Mouse (Mus musculus) cerebellum, adult 11-12 months (tissue): ENCODE results near the gene Rcan1.
A peak's percentile ranks its signal among the peaks of the same experiment; 100 is the strongest.
"Not testable (repeated sequence)": the region's sequence is repeated elsewhere in the genome, so short reads cannot be mapped to it uniquely, and the experiment has no call there.

Source experiments
- DNase-seq: peaks from one replicate; pipeline ENCODE4 v3.0.0; 2022

Rcan1 gene

DNA sequence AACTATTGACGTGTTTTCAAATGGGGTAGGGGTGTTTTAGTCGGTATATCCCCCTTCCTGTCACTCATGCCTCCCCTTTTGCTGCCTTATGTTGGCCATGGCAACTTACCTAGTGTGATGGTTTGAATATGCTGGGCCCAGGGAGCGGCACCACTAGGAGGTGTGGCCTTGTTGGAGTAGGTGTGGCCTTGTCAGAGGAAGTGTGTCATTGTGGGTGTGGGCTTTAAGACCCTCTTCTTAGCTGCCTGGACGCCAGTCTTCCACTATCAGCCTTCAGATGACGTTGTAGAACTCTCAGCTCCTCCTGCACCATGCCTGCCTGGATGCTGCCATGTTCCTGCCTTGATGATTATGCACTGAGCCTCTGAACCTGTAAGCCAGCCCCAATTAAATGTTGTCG, at the start of gene Rcan1:
Rcan1 (minus strand) TSS at position 162 of the 400 bp plus-strand sequence.
- DNase-seq = no peak

GRCm38 (mm10) chr16:92519820-92520492, 49.3 kb upstream of the Rcan1 start:
- DNase-seq = no peak

DNA sequence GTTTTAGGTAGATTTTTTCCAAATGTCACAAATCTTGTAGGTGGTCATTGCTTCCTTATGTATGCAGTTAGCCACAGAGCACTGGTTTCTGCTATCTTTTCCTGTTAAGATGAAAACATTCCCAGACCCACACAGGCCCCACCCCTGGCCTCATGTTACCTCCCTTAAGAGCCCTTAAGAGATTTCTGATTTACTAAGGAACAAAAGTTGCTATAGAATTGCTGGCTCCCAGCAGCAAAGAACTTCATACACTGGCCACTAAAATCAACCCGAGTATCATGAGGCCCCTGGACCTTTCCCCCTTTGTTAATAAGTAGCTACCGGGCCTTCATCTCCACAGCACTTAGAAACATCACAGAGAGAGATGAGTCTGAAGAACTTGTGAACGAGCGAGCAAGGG, 48.1 kb upstream of the Rcan1 start:
- DNase-seq = no peak

- DNase-seq = no peak
These were observed 45.5 kb upstream of the Rcan1 start for GRCm38 (mm10) chr16:92516139-92516538.

DNA sequence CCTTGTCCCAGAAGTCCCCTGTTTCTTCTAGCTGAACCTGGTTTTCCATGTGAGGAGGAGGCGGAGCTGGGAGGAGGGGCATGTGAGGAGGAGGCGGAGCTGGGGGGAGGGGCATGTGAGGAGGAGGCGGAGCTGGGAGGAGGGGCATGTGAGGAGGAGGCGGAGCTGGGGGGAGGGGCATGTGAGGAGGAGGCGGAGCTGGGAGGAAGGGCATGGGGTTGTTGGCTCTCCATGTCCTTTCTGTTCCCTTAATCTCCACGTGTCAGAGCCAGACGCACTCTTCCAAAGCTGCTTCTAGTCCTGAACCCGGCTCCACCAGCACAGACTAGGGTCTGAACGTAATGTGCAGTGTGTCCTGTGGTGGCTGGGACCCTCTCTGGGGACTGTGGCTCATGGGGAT, 44.2 kb upstream of the Rcan1 start:
- not testable (repeated sequence) for DNase-seq

- DNase-seq = no peak
These were observed 41.2 kb upstream of the Rcan1 start for GRCm38 (mm10) chr16:92511773-92512391.

DNA sequence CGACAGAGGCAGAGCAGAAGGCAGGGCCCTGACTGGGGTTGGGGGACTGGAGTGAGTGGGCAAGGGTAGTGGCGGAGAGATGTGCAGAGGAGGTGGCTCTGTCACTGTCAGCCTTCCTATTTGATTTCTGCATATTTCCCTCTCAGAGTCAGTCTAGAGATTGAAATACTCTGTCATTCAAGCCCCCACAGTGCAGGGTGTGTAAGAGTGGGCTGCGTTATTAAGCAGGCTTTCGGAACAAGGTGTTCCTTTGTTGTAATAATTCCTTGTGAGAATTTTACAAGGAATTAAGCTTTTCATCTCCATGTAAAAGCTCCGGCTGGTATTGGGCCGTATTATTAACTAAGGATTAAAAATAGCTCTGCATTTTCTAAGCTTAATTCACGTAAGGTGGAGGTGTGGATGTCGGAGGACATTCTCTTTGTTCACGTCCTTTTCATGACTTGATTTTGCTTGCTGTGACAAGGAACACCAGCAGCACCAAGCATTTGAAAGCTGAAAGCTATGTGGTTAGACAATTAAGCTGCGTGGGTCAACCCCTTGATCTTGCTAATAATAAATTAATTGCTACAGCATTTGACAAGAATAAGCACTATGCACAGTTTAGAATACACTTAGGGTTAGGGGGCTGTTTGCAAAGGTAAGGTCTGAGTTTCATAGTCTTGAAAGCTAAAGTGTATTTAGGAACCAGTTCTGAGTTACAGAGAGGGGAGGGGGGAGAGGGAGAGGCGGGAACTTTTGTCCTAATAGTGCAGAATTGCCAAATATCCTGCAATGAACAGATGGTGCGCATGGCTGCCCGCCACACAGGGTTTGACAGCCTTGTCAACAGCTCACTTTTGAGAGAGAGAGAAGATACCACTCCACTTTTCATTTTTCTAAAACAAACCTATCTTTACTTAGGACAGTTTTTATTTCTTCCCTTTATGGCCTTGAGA, 40.4 kb upstream of the Rcan1 start:
- DNase-seq = peak; percentile 13

- no peak for DNase-seq
These were observed 36.9 kb upstream of the Rcan1 start for GRCm38 (mm10) chr16:92507573-92507972.

DNA sequence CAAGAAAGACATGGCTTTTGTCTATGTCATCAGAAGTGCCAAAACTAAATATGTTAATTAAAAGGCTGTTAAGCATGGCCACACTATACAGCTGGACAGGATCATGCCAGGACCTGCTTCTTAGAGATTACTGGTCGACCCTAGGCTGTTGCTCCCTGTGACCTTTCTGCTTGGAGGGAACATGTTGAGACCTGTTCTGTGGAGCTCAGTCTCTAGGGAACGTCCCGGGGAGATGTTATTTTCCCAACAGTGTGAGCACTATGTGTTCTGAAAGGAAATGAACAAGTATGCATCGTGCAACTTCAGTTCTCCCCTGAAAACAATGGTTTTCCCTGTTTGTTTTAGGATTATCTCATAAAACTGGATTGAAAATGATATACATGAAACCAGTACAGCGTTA, 32.4 kb upstream of the Rcan1 start:
- DNase-seq = no peak

- no peak for DNase-seq
These were observed 29.9 kb upstream of the Rcan1 start for GRCm38 (mm10) chr16:92500534-92500933.

- no peak for DNase-seq
These were observed 28.7 kb upstream of the Rcan1 start for GRCm38 (mm10) chr16:92499324-92499723.

DNA sequence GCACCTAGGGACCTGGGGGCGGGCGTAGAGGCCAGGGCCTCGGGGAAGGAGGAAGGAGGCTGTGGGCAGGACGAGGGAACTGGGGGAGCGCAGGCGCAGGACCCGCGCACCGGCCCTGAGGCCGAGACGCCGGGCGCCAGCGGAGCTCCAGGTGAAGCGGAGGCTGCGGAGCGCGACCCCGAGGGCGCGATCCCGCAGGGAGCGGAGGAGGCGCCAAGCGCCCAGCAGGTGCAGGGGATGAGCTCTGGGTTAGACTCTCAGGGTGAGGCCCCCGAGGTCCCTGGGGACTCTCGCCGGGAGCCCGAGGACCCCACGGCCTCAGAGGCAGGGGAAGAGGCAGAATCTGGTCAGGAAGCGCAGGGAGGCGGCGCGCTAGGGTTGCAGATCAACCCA, 27.9 kb upstream of the Rcan1 start:
- DNase-seq = no peak

- DNase-seq = no peak
These were observed 27.4 kb upstream of the Rcan1 start for GRCm38 (mm10) chr16:92497851-92498588.

DNA sequence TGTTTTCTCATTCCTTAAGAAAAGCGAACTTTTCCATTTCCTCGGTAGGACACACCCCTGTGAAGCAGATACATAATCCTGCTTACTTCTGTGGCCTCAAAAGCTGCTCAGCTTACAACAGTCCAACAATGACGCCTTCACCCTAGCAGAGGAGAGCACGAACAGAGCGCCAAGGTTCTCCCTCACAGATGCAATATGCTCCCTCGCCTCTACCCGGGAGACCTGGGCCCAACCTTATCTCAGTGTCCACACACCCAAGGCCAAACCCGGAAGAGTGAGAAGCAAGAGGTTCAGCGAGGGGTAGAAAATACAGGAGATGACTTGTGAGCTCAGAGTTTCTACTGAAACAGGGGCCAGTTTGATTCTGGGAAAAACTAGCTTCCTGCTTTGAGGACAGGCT, 18.7 kb upstream of the Rcan1 start:
- no peak for DNase-seq

- no peak for DNase-seq
These were observed 17.8 kb upstream of the Rcan1 start for GRCm38 (mm10) chr16:92488456-92488855.

GRCm38 (mm10) chr16:92487489-92487888, 16.8 kb upstream of the Rcan1 start:
- DNase-seq = no peak

GRCm38 (mm10) chr16:92487086-92487485, 16.4 kb upstream of the Rcan1 start:
- no peak for DNase-seq

DNA sequence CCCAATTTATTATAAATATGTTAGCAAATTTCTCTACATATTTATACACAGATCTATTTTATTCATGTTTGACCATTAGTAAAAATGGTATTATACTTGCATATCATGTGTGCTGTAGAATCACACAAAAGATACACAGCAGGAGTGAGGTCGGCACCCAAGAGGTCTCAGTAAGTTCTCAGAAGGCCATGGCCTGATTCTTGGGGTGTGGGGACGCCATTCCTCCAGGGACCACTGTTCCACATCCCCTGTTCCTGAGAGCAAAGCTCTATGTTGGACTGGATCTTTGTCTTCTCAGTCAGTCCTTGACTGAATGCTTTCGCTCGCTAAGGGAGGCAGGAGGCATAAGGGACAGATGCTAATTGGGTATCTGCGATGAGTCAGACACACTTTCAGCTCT, 14.8 kb upstream of the Rcan1 start, which contains the start of gene Clic6:
Clic6 (plus strand) TSS at position 301 of the 400 bp plus-strand sequence.
- DNase-seq = no peak

DNA sequence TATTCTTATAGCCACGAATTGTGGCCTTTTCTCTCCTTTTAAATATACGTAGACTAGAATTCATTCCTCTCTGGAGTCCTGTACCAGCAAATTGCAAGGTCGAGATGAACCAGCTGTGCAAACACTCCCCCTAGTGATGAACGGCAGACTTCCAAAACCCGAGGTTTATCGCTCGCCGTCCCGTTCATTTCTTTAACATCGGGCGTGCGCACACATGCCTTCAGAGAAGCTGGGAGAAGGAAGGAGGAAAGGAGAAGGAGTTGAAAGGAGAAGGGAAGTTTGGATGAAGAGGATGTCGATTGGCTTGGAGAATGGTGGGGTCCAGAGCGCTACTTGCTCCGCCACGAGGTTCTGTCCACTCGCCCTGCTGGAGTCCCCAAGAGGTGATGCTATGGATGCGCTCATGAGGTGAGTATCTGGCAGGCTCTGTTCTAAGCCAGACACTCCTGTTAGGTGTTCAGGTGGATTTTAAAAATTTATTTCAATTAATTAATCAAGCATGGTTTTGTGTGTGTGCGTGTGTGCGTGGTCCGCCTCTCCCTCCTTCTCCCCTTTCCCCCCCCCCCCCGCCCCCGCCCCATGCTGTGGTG, 8.0 kb upstream of the Rcan1 start:
- DNase-seq = peak; percentile 32

GRCm38 (mm10) chr16:92475093-92475860, 4.6 kb upstream of the Rcan1 start:
- DNase-seq = no peak

- DNase-seq = no peak
These were observed 2.2 kb upstream of the Rcan1 start for GRCm38 (mm10) chr16:92472898-92473297.

DNA sequence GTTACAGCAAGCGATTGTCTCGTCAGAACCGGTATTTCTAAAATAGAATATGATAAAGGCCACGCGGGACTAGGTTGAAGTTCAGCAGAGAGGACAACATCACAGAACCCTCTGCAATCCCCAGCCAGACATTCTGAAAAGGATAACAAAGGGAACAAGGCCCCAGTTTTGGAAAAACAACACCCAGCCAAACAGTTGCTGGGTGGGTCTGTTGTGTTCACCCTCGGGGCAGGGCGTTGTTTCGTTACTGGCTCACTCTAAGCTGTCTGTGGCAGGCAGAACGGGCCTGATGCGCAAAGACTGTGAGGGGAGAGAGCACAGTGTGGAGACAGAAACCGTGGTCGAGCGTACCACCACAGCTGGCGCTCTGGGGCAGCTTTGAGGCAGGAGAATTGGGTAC, 2.2 kb downstream of the Rcan1 start:
- no peak for DNase-seq
